Comparison of ENCODE assay signal across 7 mouse cellular contexts in genomic region chr17:36252250-36252876, GRCm38 (mm10). TPM values are rescaled to one million over a fixed set of nuclear protein-coding genes. Genes with fewer than 3 reads are reported as not detected.
DNase-seq lines count a peak whose midpoint lies in the region; ATAC-seq and TF ChIP-seq lines count a peak whose summit lies in the region.

No protein-coding gene starts in this region.

- H3K27ac ChIP-seq in liver, adult 2 months (replicated peaks; ENCODE audit: insufficient read depth, low read depth, low read length), result no peak overlapping the region
- H3K27ac ChIP-seq in midbrain, embryonic 15.5 days, result no peak overlapping the region

- H3K36me3 ChIP-seq in E14TG2a.4 (ENCODE audit: insufficient read depth, low read length), result peaks cover 15% of the 10 kb centered on the region
- peaks cover 4% of the 10 kb centered on the region; the same call in 1 of the 2 replicates for H3K36me3 ChIP-seq in liver, adult 2 months (ENCODE audit: control insufficient read depth, insufficient read depth, low read length)
- H3K36me3 ChIP-seq in midbrain, embryonic 15.5 days (replicated peaks), result no peaks in the 10 kb centered on the region

- peak; percentile 46 for DNase-seq in adrenal gland, postnatal 14 days
- peak; percentile 14 for DNase-seq in heart, postnatal 4 days
- DNase-seq in liver, adult 2 months (ENCODE audit: extremely low read depth, low read depth, low spot score), result no peak
- peak; percentile 73 for DNase-seq in yolk sac, embryonic 10.5 days (ENCODE audit: low spot score)
- no peak for DNase-seq in urinary bladder, postnatal 4 days (ENCODE audit: low spot score in 2 of 2)

- TF ChIP-seq CTCF in E14TG2a.4 (conservative IDR thresholded peaks at IDR 0.05; ENCODE audit: low read length), result no peak
- TF ChIP-seq CTCF in liver, adult 2 months (IDR thresholded peaks at IDR 0.05; ENCODE audit: low read depth, low read length), result no peak

- WGBS in liver, adult 2 months, result 9% methylated on average over 25 of the region's 25 CpGs
- WGBS in midbrain, embryonic 15.5 days, result 12% methylated on average over 25 of the region's 25 CpGs

- peak overlapping the region; percentile 52 for H3K4me3 ChIP-seq in E14TG2a.4 (replicated peaks; ENCODE audit: low read length)
- peak overlapping the region; percentile 31; the same call in 1 of the 2 replicates for H3K4me3 ChIP-seq in liver, adult 2 months (ENCODE audit: insufficient read depth, low read depth, low read length)
- H3K4me3 ChIP-seq in midbrain, embryonic 15.5 days, result peak overlapping the region; percentile 18

- H3K27me3 ChIP-seq in E14TG2a.4 (ENCODE audit: insufficient read depth, low read length), result peaks cover 39% of the 10 kb centered on the region
- H3K27me3 ChIP-seq in liver, adult 2 months (ENCODE audit: control insufficient read depth, insufficient read depth, low read length), result peaks cover 8% of the 10 kb centered on the region
- peaks cover 19% of the 10 kb centered on the region for H3K27me3 ChIP-seq in midbrain, embryonic 15.5 days (replicated peaks)

- H3K79me2 ChIP-seq in liver, adult 2 months (ENCODE audit: control insufficient read depth, insufficient read depth, low read length), result no peaks in the 10 kb centered on the region

- H3K9ac ChIP-seq in liver, adult 2 months (ENCODE audit: low read depth, low read length), result no peak overlapping the region
- H3K9ac ChIP-seq in midbrain, embryonic 15.5 days, result no peak overlapping the region

- H3K9me3 ChIP-seq in E14TG2a.4 (ENCODE audit: low read length), result no peaks in the 10 kb centered on the region
- no peaks in the 10 kb centered on the region for H3K9me3 ChIP-seq in midbrain, embryonic 15.5 days

- ATAC-seq in midbrain, embryonic 15.5 days (replicated peaks), result no peak; the same call in 1 of the 2 replicates

- peaks cover 35% of the 10 kb centered on the region for H3K4me1 ChIP-seq in E14TG2a.4 (replicated peaks; ENCODE audit: low read depth, low read length)
- H3K4me1 ChIP-seq in liver, adult 2 months (ENCODE audit: control insufficient read depth, insufficient read depth, low read length), result peaks cover 4% of the 10 kb centered on the region; the same call in 1 of the 2 replicates
- peaks cover 7% of the 10 kb centered on the region for H3K4me1 ChIP-seq in midbrain, embryonic 15.5 days

- peak overlapping the region; percentile 37 for H3K4me2 ChIP-seq in midbrain, embryonic 15.5 days

- TF ChIP-seq POLR2A in liver, adult 2 months (IDR thresholded peaks at IDR 0.05; ENCODE audit: extremely low read depth, insufficient read depth, low read length), result no peak

RNA-seq across cellular contexts. Expression of gene Rpp21, which starts 5.5 kb away (rescaled TPM):
- total RNA-seq in adrenal gland, postnatal 14 days (2021), result 44.2 and 47.9 TPM in 2 replicates
- 10 to 100 TPM; 35.0 to 43.1 TPM for total RNA-seq in heart, postnatal 4 days (2021)
- 10.6 and 16.4 TPM in 2 replicates for total RNA-seq in liver, adult 2 months (2014; rRNA removed)
- 42.7 and 43.6 TPM in 2 replicates for polyA plus RNA-seq in liver, adult 2 months (2012; rRNA removed)
- polyA plus RNA-seq in midbrain, embryonic 15.5 days (2015; fragmentation: Nextera tagmentation; extraction: Ambion mirVana), result 124 and 138 TPM in 2 replicates

RNA-seq across cellular contexts. Expression of gene Trim39, which starts 19.7 kb away (rescaled TPM):
- total RNA-seq in adrenal gland, postnatal 14 days (2021), result 15.6 and 18.4 TPM in 2 replicates
- total RNA-seq in heart, postnatal 4 days (2021), result 1 to 10 TPM; 8.3 TPM
- total RNA-seq in liver, adult 2 months (2014; rRNA removed), result 4.8 and 5.0 TPM in 2 replicates
- 5.3 and 8.0 TPM in 2 replicates for polyA plus RNA-seq in liver, adult 2 months (2012; rRNA removed)
- polyA plus RNA-seq in midbrain, embryonic 15.5 days (2015; fragmentation: Nextera tagmentation; extraction: Ambion mirVana), result 29.0 and 31.2 TPM in 2 replicates

RNA-seq across cellular contexts. Expression of gene H2-M10.2, which starts 33.9 kb away (rescaled TPM):
- total RNA-seq in adrenal gland, postnatal 14 days (2021), result not detected in 2 replicates
- not detected for total RNA-seq in heart, postnatal 4 days (2021)
- total RNA-seq in liver, adult 2 months (2014; rRNA removed), result not detected in 2 replicates
- polyA plus RNA-seq in liver, adult 2 months (2012; rRNA removed), result not detected in 2 replicates
- 0.20 and 0.35 TPM in 2 replicates for polyA plus RNA-seq in midbrain, embryonic 15.5 days (2015; fragmentation: Nextera tagmentation; extraction: Ambion mirVana)

Comparison
In these comparisons a context has a peak if more than half of its experiments do, and no peak if none do; other contexts are left out.
1. DNase-seq: peak in adrenal gland, postnatal 14 days (single experiment), heart, postnatal 4 days (single experiment) and yolk sac, embryonic 10.5 days (single experiment); none in liver, adult 2 months (single experiment) and urinary bladder, postnatal 4 days (0 of 2).
2. Peak in every context shown above with its lines, with median percentiles within 50 percentile points of each other: H3K4me3 ChIP-seq.